Mouse (Mus musculus) limb, embryonic 10.5 days (tissue): ENCODE measurements at regions not wholly inside any gene's neighbourhood (a gene's known extent, or its start where the extent isn't known, plus 50 kb on each side); places are given as distances from the start of the nearest gene placed in this dataset.
"Not testable (repeated sequence)": the region's sequence is repeated elsewhere in the genome, so short reads cannot be mapped to it uniquely, and the experiment has no call there.

Experiments
- DNase-seq: peaks from one replicate; pipeline ENCODE4 v3.0.0-alpha.2; 2017; ENCODE audit warnings: low spot score
- H3K27ac ChIP-seq: fragments of 300-500 bp; sonication (generic); 2 replicates; pipeline ENCODE4 v1.5.1; 2016; ENCODE audit warnings: mild to moderate bottlenecking
- H3K27me3 ChIP-seq: fragments of 300-500 bp; sonication (generic); 2 replicates; pipeline ENCODE4 v1.6.1; 2016; ENCODE audit warnings: low read depth, mild to moderate bottlenecking; ENCODE audit not compliant: poor library complexity, severe bottlenecking
- H3K36me3 ChIP-seq: fragments of 300-500 bp; sonication (generic); 2 replicates; pipeline ENCODE4 v1.6.1; 2016; ENCODE audit warnings: mild to moderate bottlenecking, moderate library complexity
- H3K4me1 ChIP-seq: fragments of 300-500 bp; sonication (generic); 2 replicates; pipeline ENCODE4 v1.6.1; 2016
- H3K4me3 ChIP-seq: fragments of 300-500 bp; sonication (generic); 2 replicates; pipeline ENCODE4 v1.5.1; 2016; ENCODE audit warnings: mild to moderate bottlenecking, moderate library complexity
- H3K9me3 ChIP-seq: fragments of 300-500 bp; sonication (generic); replicated peaks from 2 replicates; pipeline ENCODE4 v1.6.1; 2016; ENCODE audit warnings: mild to moderate bottlenecking
- WGBS: fragments of 180-500 bp; shearing (Covaris S2); methylation state at CpG from one replicate; pipeline ENCODE4 v1.1.7; 2016; 5-methylcytosine and 5-hydroxymethylcytosine counted together

- 72% methylated on average over 8 of the region's 8 CpGs for WGBS
- no peak for DNase-seq
- peaks cover 38% of the 10 kb centered on the region for H3K4me1 ChIP-seq
These were observed 168.4 kb downstream of the Enc1 start for GRCm38 (mm10) chr13:97409291-97409780.

GRCm38 (mm10) chr13:97408414-97409290 lies 167.7 kb downstream of the Enc1 start:
- Histone ChIP-seq H3K9me3 (no peaks in the 10 kb centered on the region), H3K4me3 (no peak overlapping the region), H3K4me1 (peaks cover 38% of the 10 kb centered on the region), H3K36me3 (no peaks in the 10 kb centered on the region), H3K27me3 (peaks cover 16% of the 10 kb centered on the region; the same call in 1 of the 2 replicates), H3K27ac (no peak overlapping the region; the same call in 1 of the 2 replicates)
- DNase-seq, result no peak
- WGBS, result 85% methylated on average over 22 of the region's 22 CpGs

More at GRCm38 (mm10) chr13:97409291-97409780, 168.4 kb downstream of the Enc1 start:
- Histone ChIP-seq H3K27me3 (peaks cover 16% of the 10 kb centered on the region; the same call in 1 of the 2 replicates), H3K9me3 (no peaks in the 10 kb centered on the region), H3K36me3 (no peaks in the 10 kb centered on the region), H3K4me3 (no peak overlapping the region), H3K27ac (0 out of 2 replicates have a peak overlapping the region, but pooled peaks have one; percentile 7)

DNA sequence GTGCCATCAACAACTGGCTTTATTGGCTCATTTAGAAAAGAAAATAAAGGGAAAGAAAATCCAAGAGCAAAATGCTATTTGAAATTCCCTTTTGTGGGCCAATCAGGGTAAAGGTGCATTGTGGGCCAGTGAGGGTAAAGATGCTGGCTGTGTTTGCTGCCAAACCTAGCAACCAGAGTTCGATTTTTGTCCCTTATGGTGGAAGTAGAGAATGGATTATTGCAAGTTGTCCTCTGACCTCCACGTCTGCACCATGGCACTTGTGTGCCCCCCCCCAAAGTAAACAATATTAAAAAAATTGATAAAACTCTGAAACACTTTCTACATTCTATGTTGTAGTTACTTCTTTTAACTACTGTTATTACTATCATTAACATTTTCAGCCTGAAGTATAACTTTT lies 166.9 kb downstream of the Enc1 start:
- no peak for DNase-seq
- no peak overlapping the region for H3K4me3 ChIP-seq
- H3K27ac ChIP-seq, result no peak overlapping the region
- WGBS, result 57% methylated on average over 2 of the region's 2 CpGs
- no peaks in the 10 kb centered on the region for H3K36me3 ChIP-seq
- H3K4me1 ChIP-seq, result peaks cover 38% of the 10 kb centered on the region
- no peaks in the 10 kb centered on the region for H3K9me3 ChIP-seq
- H3K27me3 ChIP-seq, result peaks cover 16% of the 10 kb centered on the region; the same call in 1 of the 2 replicates

- no peak overlapping the region for H3K27ac ChIP-seq
- H3K36me3 ChIP-seq, result no peaks in the 10 kb centered on the region
- H3K27me3 ChIP-seq, result peaks cover 16% of the 10 kb centered on the region; the same call in 1 of the 2 replicates
- no peaks in the 10 kb centered on the region for H3K9me3 ChIP-seq
- peaks cover 34% of the 10 kb centered on the region for H3K4me1 ChIP-seq
- no peak overlapping the region for H3K4me3 ChIP-seq
- no peak for DNase-seq
- 47% methylated on average over 7 of the region's 7 CpGs for WGBS
These were observed 165.8 kb downstream of the Enc1 start for GRCm38 (mm10) chr13:97406678-97407077.

GRCm38 (mm10) chr13:97402164-97402761 lies 161.4 kb downstream of the Enc1 start:
- no peaks in the 10 kb centered on the region for H3K9me3 ChIP-seq
- no peak for DNase-seq
- H3K4me1 ChIP-seq, result peaks cover 6% of the 10 kb centered on the region
- WGBS, result 92% methylated on average over 10 of the region's 10 CpGs
- H3K27ac ChIP-seq, result no peak overlapping the region
- peaks cover 10% of the 10 kb centered on the region; the same call in 1 of the 2 replicates for H3K27me3 ChIP-seq
- no peak overlapping the region for H3K4me3 ChIP-seq
- no peaks in the 10 kb centered on the region for H3K36me3 ChIP-seq

DNA sequence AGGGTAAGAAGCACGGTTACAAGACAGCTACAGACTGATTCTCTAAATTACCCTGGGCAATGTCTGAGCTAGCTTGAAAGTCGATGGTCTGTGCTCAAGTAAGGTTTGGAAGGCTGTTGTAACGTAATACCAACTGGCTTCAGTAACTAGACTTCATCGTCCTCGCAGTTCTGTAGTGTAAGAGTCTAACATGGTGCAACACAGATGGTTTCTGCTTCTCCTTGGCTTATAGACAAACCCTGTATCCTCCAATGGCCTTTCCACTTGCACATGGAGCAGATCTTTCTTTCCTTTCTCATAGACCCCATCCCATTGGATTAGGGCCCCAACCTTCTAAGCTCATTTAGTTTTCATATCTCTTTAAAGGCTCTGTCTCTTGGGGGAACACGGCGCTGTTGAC lies 160.7 kb downstream of the Enc1 start:
- Histone ChIP-seq H3K4me3 (no peak overlapping the region), H3K9me3 (no peaks in the 10 kb centered on the region), H3K36me3 (no peaks in the 10 kb centered on the region), H3K27me3 (peaks cover 5% of the 10 kb centered on the region; the same call in 1 of the 2 replicates), H3K27ac (no peak overlapping the region), H3K4me1 (peaks cover 3% of the 10 kb centered on the region)
- no peak for DNase-seq
- 87% methylated on average over 7 of the region's 7 CpGs for WGBS

DNA sequence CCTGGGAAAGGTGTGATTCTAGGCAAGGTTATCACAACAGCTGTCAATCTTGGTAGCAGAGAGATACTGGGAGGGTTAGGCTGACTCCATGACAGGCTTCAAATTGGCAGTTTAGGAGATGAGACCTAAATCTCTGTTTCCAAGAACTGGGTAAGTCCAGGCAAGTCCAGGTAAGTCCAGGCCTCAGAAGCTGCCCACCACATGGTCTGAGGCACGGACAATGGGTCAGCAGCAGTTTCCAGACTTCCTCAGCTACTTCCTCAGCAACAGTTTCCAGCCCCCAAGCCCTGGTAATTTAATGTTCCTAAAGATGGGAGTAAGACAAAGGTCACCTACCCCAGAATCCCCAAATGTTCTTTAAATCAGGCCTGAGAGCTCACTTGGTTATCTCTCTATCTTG lies 157.1 kb downstream of the Enc1 start:
- H3K27ac ChIP-seq, result no peak overlapping the region
- 84% methylated on average over 1 of the region's 1 CpGs for WGBS
- peaks cover 7% of the 10 kb centered on the region; the same call in 1 of the 2 replicates for H3K4me1 ChIP-seq
- H3K36me3 ChIP-seq, result no peaks in the 10 kb centered on the region
- no peak overlapping the region for H3K4me3 ChIP-seq
- H3K27me3 ChIP-seq, result no peaks in the 10 kb centered on the region
- H3K9me3 ChIP-seq, result no peaks in the 10 kb centered on the region
- DNase-seq, result no peak

DNA sequence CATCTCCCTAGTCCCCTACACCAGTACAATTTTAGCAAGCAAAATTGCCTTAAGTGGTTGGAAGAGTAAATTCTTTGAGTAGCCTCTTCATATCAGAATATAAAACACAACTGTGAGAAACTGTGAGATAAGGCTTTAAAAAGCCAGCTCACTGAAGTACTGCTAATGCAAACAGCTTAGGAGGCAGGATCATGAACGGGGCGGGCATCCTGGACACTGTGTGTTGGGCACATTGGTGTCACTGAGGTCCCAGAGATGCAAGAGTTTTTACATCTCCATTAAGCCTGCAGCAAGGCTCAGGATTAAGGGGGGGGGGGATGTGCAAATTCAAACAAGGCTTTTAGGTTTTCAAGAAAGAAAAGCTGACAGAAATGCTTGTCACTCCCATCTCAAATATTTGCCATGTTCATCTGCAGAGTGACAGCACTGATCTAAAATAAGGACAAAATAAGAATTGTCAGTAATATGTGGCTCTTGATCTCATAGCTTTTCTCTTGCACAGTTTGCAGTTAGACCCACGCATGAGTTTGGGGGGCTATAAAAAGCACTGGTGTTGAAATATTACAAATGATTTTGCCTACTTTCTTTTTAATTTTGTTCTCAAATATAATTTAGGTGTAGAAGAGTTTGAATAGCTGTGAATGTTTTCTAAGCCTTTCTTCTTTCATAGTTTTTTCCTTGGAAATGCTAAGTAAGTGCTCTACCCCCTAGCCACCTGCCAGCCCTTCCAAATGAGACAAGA lies 156.2 kb downstream of the Enc1 start:
- Histone ChIP-seq H3K27ac (no peak overlapping the region), H3K4me1 (peaks cover 7% of the 10 kb centered on the region; the same call in 1 of the 2 replicates), H3K4me3 (no peak overlapping the region), H3K27me3 (no peaks in the 10 kb centered on the region), H3K36me3 (no peaks in the 10 kb centered on the region), H3K9me3 (no peaks in the 10 kb centered on the region)
- 89% methylated on average over 3 of the region's 3 CpGs for WGBS
- DNase-seq, result no peak

DNA sequence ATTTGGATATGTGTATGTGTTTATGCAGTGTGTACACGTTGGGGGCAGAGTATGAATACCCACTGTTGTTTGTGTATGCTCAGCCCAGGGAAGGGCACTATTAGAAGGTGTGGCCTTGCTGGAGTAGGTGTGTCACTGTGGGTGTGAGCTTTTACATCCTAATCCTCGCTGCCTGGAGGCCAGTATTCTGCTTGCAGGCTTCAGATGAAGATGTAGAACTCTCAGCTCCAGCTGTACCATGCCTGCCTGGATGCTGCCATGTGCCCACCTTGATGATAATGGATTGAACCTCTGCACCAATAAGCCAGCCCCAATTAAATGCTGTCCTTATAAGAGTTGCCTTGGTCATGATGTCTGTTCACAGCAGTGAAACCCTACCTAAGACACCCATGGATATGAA lies 155.4 kb downstream of the Enc1 start:
- not testable (repeated sequence) for H3K4me1 ChIP-seq, H3K9me3 ChIP-seq, H3K36me3 ChIP-seq, DNase-seq, H3K27ac ChIP-seq, H3K4me3 ChIP-seq, H3K27me3 ChIP-seq
- 84% methylated on average over 2 of the region's 2 CpGs for WGBS

GRCm38 (mm10) chr13:97394756-97395454 lies 154.0 kb downstream of the Enc1 start:
- H3K4me3 ChIP-seq, result no peak overlapping the region
- WGBS, result 73% methylated on average over 7 of the region's 7 CpGs
- H3K27ac ChIP-seq, result no peak overlapping the region
- H3K9me3 ChIP-seq, result no peaks in the 10 kb centered on the region
- peaks cover 12% of the 10 kb centered on the region for H3K4me1 ChIP-seq
- no peaks in the 10 kb centered on the region for H3K27me3 ChIP-seq
- no peaks in the 10 kb centered on the region for H3K36me3 ChIP-seq
- DNase-seq, result no peak

- Histone ChIP-seq H3K9me3 (no peaks in the 10 kb centered on the region), H3K27ac (no peak overlapping the region), H3K36me3 (no peaks in the 10 kb centered on the region), H3K4me1 (peaks cover 12% of the 10 kb centered on the region), H3K4me3 (no peak overlapping the region), H3K27me3 (no peaks in the 10 kb centered on the region)
- 76% methylated on average over 4 of the region's 4 CpGs for WGBS
- no peak for DNase-seq
These were observed 153.2 kb downstream of the Enc1 start for GRCm38 (mm10) chr13:97394071-97394470.

GRCm38 (mm10) chr13:97393456-97393855 lies 152.6 kb downstream of the Enc1 start:
- 91% methylated on average over 7 of the region's 7 CpGs for WGBS
- Histone ChIP-seq H3K9me3 (no peaks in the 10 kb centered on the region), H3K27ac (no peak overlapping the region)

More at GRCm38 (mm10) chr13:97393456-97393855, 152.6 kb downstream of the Enc1 start:
- no peaks in the 10 kb centered on the region for H3K27me3 ChIP-seq
- peaks cover 12% of the 10 kb centered on the region for H3K4me1 ChIP-seq
- no peak for DNase-seq
- H3K36me3 ChIP-seq, result no peaks in the 10 kb centered on the region
- H3K4me3 ChIP-seq, result no peak overlapping the region
